Mouse (Mus musculus) liver, adult 2 months (tissue): ENCODE measurements at regions not wholly inside any gene's neighbourhood (a gene's known extent, or its start where the extent isn't known, plus 50 kb on each side); places are given as distances from the start of the nearest gene placed in this dataset.

Source experiments
- CTCF ChIP-seq: fragments of 200-500 bp; IDR thresholded peaks from 2 replicates; pipeline ENCODE4 v1.5.1; 2011; ENCODE audit warnings: low read depth, low read length, control low read depth
- POLR2A ChIP-seq: fragments of 200-500 bp; IDR thresholded peaks from 2 replicates; pipeline ENCODE4 v1.6.1; 2011; ENCODE audit warnings: low read length, control low read depth; ENCODE audit not compliant: insufficient read depth; ENCODE audit errors: extremely low read depth

- TF ChIP-seq POLR2A (no peak), CTCF (no peak)
Measured at GRCm38 (mm10) chr10:117540747-117541398, 88.4 kb upstream of the Cpm start.
